Mouse (Mus musculus): ENCODE data around the gene Olfr1135.

GRCm38 (mm10) chr2:87693847-87694246, 20.4 kb upstream of the Olfr1135 start, which contains the start of gene Olfr1136:
- TF ChIP-seq EP300 (IDR thresholded peaks at IDR 0.05) (no peak), CTCF (IDR thresholded peaks at IDR 0.05) (no peak)

Data from lung, postnatal 0 days (tissue).